Mouse (Mus musculus): ENCODE measurements around the gene Prps1l1. TPM values are rescaled to one million over a fixed set of nuclear protein-coding genes. Genes with fewer than 3 reads are reported as not detected.

The Prps1l1 gene
- polyA plus RNA-seq, 1 experiment from 2014 or later, result not detected

DNA sequence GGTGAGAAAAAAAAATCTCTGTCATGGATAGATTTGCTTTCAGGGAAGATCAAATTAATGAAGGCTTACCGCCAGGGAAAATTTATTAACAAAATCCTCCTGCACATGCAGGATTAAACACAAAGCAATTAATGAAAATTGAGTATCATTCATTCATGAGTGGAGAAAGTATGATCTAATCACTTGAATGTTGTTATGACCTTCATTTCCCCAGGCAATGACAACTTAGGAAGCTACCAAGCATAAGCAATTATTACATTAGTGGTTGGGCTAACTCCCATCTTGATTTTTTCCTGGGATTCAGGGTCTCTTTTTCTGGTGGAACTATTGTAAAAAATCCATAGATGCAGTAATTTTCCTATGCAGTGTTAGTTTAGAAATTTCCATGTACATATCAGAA, 23.3 kb downstream of the Prps1l1 start:
- Histone ChIP-seq H3K27ac (no peak overlapping the region), H3K4me2 (no peak overlapping the region), H3K4me1 (replicated peaks) (peaks cover 14% of the 10 kb centered on the region), H3K36me3 (no peaks in the 10 kb centered on the region), H3K9ac (no peak overlapping the region), H3K27me3 (0 out of 2 replicates have a peak, but pooled peaks cover 3% of the 10 kb centered on the region), H3K4me3 (no peak overlapping the region), H3K9me3 (no peaks in the 10 kb centered on the region)
- WGBS, result 49% methylated on average over 1 of the region's 1 CpGs
- ATAC-seq (ENCODE audit: low FRiP score), result peak; percentile 47; the same call in 1 of the 2 replicates

GRCm38 (mm10) chr12:35008340-35009137, 24.0 kb downstream of the Prps1l1 start:
- Histone ChIP-seq H3K4me1 (replicated peaks) (peaks cover 14% of the 10 kb centered on the region), H3K4me2 (0 out of 2 replicates have a peak overlapping the region, but pooled peaks have one; percentile 15), H3K27ac (peak overlapping the region; percentile 60), H3K4me3 (no peak overlapping the region), H3K36me3 (no peaks in the 10 kb centered on the region), H3K9ac (no peak overlapping the region), H3K9me3 (no peaks in the 10 kb centered on the region), H3K27me3 (0 out of 2 replicates have a peak, but pooled peaks cover 3% of the 10 kb centered on the region)
- 32% methylated on average over 11 of the region's 11 CpGs for WGBS
- ATAC-seq (ENCODE audit: low FRiP score), result peak; percentile 88

GRCm38 (mm10) chr12:35011462-35011861, 26.9 kb downstream of the Prps1l1 start:
- H3K27ac ChIP-seq, result no peak overlapping the region
- 87% methylated on average over 1 of the region's 1 CpGs for WGBS
- no peaks in the 10 kb centered on the region for H3K36me3 ChIP-seq
- H3K4me3 ChIP-seq, result no peak overlapping the region
- 0 out of 2 replicates have a peak, but pooled peaks cover 3% of the 10 kb centered on the region for H3K27me3 ChIP-seq
- no peak for ATAC-seq (ENCODE audit: low FRiP score)
- no peak overlapping the region for H3K9ac ChIP-seq
- H3K4me1 ChIP-seq (replicated peaks), result peaks cover 14% of the 10 kb centered on the region
- no peaks in the 10 kb centered on the region for H3K9me3 ChIP-seq
- H3K4me2 ChIP-seq, result no peak overlapping the region

DNA sequence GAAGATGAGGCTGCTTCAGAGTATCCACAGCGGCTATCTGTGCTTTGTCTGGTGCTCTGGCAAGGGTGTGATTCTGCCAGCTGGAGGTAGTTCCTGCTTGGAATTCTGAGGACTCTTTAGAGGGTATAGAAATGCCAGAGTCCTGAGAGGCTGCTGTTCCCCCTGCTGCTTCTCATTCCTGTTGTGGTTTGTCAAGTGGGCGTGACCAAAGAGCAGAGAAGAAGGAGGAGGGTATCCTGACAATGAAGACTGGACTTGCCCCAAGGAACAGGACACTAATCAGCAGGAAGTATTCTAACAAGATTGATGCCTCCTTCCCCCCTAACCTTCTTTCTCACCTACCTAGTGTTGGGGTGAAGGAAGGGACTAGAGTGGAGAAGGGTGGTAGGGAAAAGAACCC, 29.4 kb downstream of the Prps1l1 start:
- peaks cover 4% of the 10 kb centered on the region for H3K4me1 ChIP-seq (replicated peaks)
- no peaks in the 10 kb centered on the region for H3K36me3 ChIP-seq
- WGBS, result 43% methylated on average over 2 of the region's 2 CpGs
- no peak overlapping the region for H3K9ac ChIP-seq
- H3K9me3 ChIP-seq, result no peaks in the 10 kb centered on the region
- H3K27me3 ChIP-seq, result 0 out of 2 replicates have a peak, but pooled peaks cover 3% of the 10 kb centered on the region
- no peak overlapping the region for H3K4me3 ChIP-seq
- no peak for ATAC-seq (ENCODE audit: low FRiP score)
- H3K4me2 ChIP-seq, result no peak overlapping the region
- no peak overlapping the region for H3K27ac ChIP-seq

DNA sequence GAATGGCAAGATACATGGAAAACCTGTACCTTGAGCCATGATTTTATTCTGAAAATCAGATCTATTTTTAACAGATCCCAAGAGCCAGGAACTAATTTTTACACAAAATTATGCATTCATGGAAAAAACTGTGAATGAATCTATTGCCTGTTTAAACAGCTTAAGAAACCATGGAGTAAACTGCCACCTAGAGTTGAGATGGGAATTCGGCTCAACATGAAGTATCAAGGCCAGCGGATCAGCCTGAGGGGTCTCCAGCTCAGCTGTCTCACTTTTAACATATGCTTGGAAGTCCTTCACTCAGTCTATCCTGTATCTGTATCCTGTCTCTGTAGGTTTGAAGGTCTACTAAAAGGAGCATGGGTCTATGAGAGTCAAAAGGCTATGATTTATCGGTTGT, 31.5 kb downstream of the Prps1l1 start:
- no peaks in the 10 kb centered on the region for H3K9me3 ChIP-seq
- no peak overlapping the region for H3K4me2 ChIP-seq
- no peak overlapping the region for H3K4me3 ChIP-seq
- H3K9ac ChIP-seq, result no peak overlapping the region
- no peak; the same call in 1 of the 2 replicates for ATAC-seq (ENCODE audit: low FRiP score)
- no peaks in the 10 kb centered on the region for H3K4me1 ChIP-seq (replicated peaks)
- 66% methylated on average over 3 of the region's 3 CpGs for WGBS
- 0 out of 2 replicates have a peak, but pooled peaks cover 3% of the 10 kb centered on the region for H3K27me3 ChIP-seq
- H3K36me3 ChIP-seq, result no peaks in the 10 kb centered on the region
- no peak overlapping the region for H3K27ac ChIP-seq

GRCm38 (mm10) chr12:35016481-35017250, 32.1 kb downstream of the Prps1l1 start:
- Histone ChIP-seq H3K27ac (no peak overlapping the region), H3K27me3 (0 out of 2 replicates have a peak, but pooled peaks cover 1% of the 10 kb centered on the region), H3K4me2 (no peak overlapping the region), H3K9me3 (no peaks in the 10 kb centered on the region), H3K36me3 (no peaks in the 10 kb centered on the region), H3K4me3 (no peak overlapping the region), H3K9ac (no peak overlapping the region), H3K4me1 (replicated peaks) (no peaks in the 10 kb centered on the region)
- WGBS, result 89% methylated on average over 9 of the region's 9 CpGs
- ATAC-seq (ENCODE audit: low FRiP score), result no peak

DNA sequence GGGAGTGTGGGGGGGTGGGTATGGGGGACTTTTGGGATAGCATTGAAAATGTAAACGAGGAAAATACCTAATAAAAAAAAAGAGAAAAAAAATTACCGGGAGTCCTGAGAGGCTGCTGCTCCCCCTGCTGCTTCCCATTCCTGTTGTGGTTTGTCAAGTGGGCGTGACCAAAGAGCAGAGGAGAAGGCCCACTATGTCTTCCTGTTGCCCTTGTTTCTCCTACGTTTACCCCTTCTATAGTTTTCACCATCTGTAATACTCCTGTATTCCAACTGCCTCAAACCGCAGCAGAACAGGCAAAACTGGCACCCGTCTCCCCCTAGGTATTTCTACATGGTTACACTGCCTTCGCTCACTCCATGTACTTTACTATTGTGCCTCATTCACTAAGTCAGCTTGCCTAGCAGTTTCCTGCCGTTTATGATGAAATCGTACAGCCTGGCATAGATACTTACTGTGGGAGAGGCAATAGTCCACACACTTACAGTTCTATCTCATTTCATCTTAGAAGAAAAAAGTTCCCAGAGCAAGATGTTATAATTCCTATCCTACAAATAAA, 34.2 kb downstream of the Prps1l1 start:
- H3K4me2 ChIP-seq, result no peak overlapping the region
- no peaks in the 10 kb centered on the region for H3K9me3 ChIP-seq
- no peak for ATAC-seq (ENCODE audit: low FRiP score)
- H3K9ac ChIP-seq, result no peak overlapping the region
- no peak overlapping the region for H3K4me3 ChIP-seq
- no peaks in the 10 kb centered on the region for H3K27me3 ChIP-seq
- H3K36me3 ChIP-seq, result no peaks in the 10 kb centered on the region
- no peaks in the 10 kb centered on the region for H3K4me1 ChIP-seq (replicated peaks)
- H3K27ac ChIP-seq, result no peak overlapping the region
- WGBS, result 84% methylated on average over 9 of the region's 9 CpGs

GRCm38 (mm10) chr12:35021285-35021684, 36.7 kb downstream of the Prps1l1 start:
- H3K36me3 ChIP-seq, result no peaks in the 10 kb centered on the region
- no peaks in the 10 kb centered on the region for H3K9me3 ChIP-seq
- no peak overlapping the region for H3K9ac ChIP-seq
- H3K4me1 ChIP-seq (replicated peaks), result no peaks in the 10 kb centered on the region
- 87% methylated on average over 9 of the region's 9 CpGs for WGBS
- H3K4me3 ChIP-seq, result no peak overlapping the region
- H3K4me2 ChIP-seq, result no peak overlapping the region
- ATAC-seq (ENCODE audit: low FRiP score), result no peak
- no peak overlapping the region for H3K27ac ChIP-seq
- H3K27me3 ChIP-seq, result no peaks in the 10 kb centered on the region

DNA sequence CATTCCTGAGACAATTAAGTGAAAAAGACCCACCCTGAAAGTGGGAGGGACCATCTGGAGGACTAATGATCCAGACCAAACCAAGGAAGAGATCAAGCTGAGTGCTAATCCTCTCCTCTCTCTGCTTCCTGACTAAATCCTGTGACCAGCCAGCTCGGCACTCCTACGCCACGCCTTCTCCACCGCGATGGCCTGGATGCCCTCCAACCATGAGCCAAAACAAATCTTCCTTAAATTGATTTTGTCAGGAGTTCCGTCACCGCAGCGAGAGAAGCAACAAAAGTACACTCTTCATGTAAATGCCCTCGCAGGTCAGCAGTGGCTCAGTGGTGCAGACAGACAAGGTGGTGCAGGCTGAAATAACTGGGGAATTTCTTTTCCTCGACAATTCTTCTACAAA, 37.5 kb downstream of the Prps1l1 start:
- no peak for ATAC-seq (ENCODE audit: low FRiP score)
- H3K9me3 ChIP-seq, result no peaks in the 10 kb centered on the region
- H3K4me1 ChIP-seq (replicated peaks), result no peaks in the 10 kb centered on the region
- no peak overlapping the region for H3K27ac ChIP-seq
- H3K27me3 ChIP-seq, result no peaks in the 10 kb centered on the region
- H3K36me3 ChIP-seq, result no peaks in the 10 kb centered on the region
- H3K4me2 ChIP-seq, result no peak overlapping the region
- no peak overlapping the region for H3K9ac ChIP-seq
- no peak overlapping the region for H3K4me3 ChIP-seq
- 65% methylated on average over 10 of the region's 10 CpGs for WGBS

- H3K9ac ChIP-seq, result no peak overlapping the region
- H3K4me2 ChIP-seq, result no peak overlapping the region
- H3K4me3 ChIP-seq, result no peak overlapping the region
- H3K9me3 ChIP-seq, result no peaks in the 10 kb centered on the region
- no peak overlapping the region for H3K27ac ChIP-seq
- no peaks in the 10 kb centered on the region for H3K4me1 ChIP-seq (replicated peaks)
- 48% methylated on average over 4 of the region's 4 CpGs for WGBS
- no peaks in the 10 kb centered on the region for H3K36me3 ChIP-seq
- H3K27me3 ChIP-seq, result no peaks in the 10 kb centered on the region
- ATAC-seq (ENCODE audit: low FRiP score), result no peak
Measured at GRCm38 (mm10) chr12:35025916-35026432, 41.4 kb downstream of the Prps1l1 start.

GRCm38 (mm10) chr12:35027533-35027932, 43.0 kb downstream of the Prps1l1 start:
- Histone ChIP-seq H3K27me3 (no peaks in the 10 kb centered on the region), H3K36me3 (no peaks in the 10 kb centered on the region), H3K4me3 (no peak overlapping the region), H3K9ac (no peak overlapping the region), H3K4me1 (replicated peaks) (no peaks in the 10 kb centered on the region), H3K4me2 (no peak overlapping the region), H3K27ac (no peak overlapping the region), H3K9me3 (no peaks in the 10 kb centered on the region)
- ATAC-seq (ENCODE audit: low FRiP score), result no peak
- 48% methylated on average over 1 of the region's 1 CpGs for WGBS
